18 mouse cellular contexts compared by ENCODE assay signal in genomic region chr9:108996411-108996810, GRCm38 (mm10). TPM values are rescaled to one million over a fixed set of nuclear protein-coding genes. Genes with fewer than 3 reads are reported as not detected.
DNase-seq lines count a peak whose midpoint lies in the region; ATAC-seq and TF ChIP-seq lines count a peak whose summit lies in the region.
"Had no signal": no experiment of that assay in that cellular context is flagged by ENCODE, and none has a peak within 500 bp of the region (broad histone marks: within the 10 kb centered on the region; RNA-seq: fewer than 3 reads in every experiment).

No protein-coding gene starts in this region.

- 41% methylated on average over 9 of the region's 9 CpGs for WGBS in kidney, adult 2 months

- intact Hi-C loops in left cerebral cortex, postnatal 10 days (cut with DNase I), result no loop called here

- peak overlapping the region; percentile 10 for H3K4me3 ChIP-seq in megakaryocyte, embryonic 14.5 days (replicated peaks)
- no peak overlapping the region for H3K4me3 ChIP-seq in kidney, adult 2 months (ENCODE audit: insufficient read depth, low read depth, low read length)
- no peak overlapping the region for H3K4me3 ChIP-seq in layer of hippocampus, adult 2 months
- H3K4me3 ChIP-seq: neural tube, embryonic 12.5 days; stomach, embryonic 15.5 days had no signal

- no peaks in the 10 kb centered on the region; the same call in 1 of the 2 replicates for H3K9me3 ChIP-seq in megakaryocyte, embryonic 14.5 days
- H3K9me3 ChIP-seq: neural tube, embryonic 12.5 days; stomach, embryonic 15.5 days had no signal

- no peak for TF ChIP-seq POLR2A in kidney, adult 2 months (IDR thresholded peaks at IDR 0.05; ENCODE audit: low read depth, low read length)

- peak overlapping the region; percentile 58 for H3K27ac ChIP-seq in kidney, adult 2 months (ENCODE audit: insufficient read depth, low read depth, low read length)
- H3K27ac ChIP-seq in layer of hippocampus, adult 2 months, result no peak overlapping the region
- H3K27ac ChIP-seq: hindbrain, embryonic 14.5 days; neural tube, embryonic 12.5 days had no signal

- peaks cover 88% of the 10 kb centered on the region for H3K4me1 ChIP-seq in megakaryocyte, embryonic 14.5 days
- peaks cover 9% of the 10 kb centered on the region for H3K4me1 ChIP-seq in kidney, adult 2 months (ENCODE audit: control insufficient read depth, insufficient read depth, low read length)

- TF ChIP-seq CTCF in kidney, adult 2 months (conservative IDR thresholded peaks at IDR 0.05; ENCODE audit: insufficient read depth, insufficient read length, low read depth, low read length), result no peak
- no peak for TF ChIP-seq CTCF in layer of hippocampus, adult 2 months (conservative IDR thresholded peaks at IDR 0.05)

- no peak for ATAC-seq in megakaryocyte, adult 5-6 weeks (ENCODE audit: poor library complexity, severe bottlenecking)
- ATAC-seq: forebrain, embryonic 16.5 days had no signal

- H3K27me3 ChIP-seq in megakaryocyte, embryonic 14.5 days (replicated peaks), result no peaks in the 10 kb centered on the region
- H3K27me3 ChIP-seq in kidney, adult 2 months (replicated peaks; ENCODE audit: control insufficient read depth, insufficient read depth, low read length), result no peaks in the 10 kb centered on the region
- H3K27me3 ChIP-seq: neural tube, embryonic 12.5 days; stomach, embryonic 15.5 days had no signal

- peak; percentile 88 for DNase-seq in kidney, adult 2 months
- peak; percentile 50 to 77 for DNase-seq in kidney, postnatal 4 days
- DNase-seq in yolk sac, embryonic 10.5 days (ENCODE audit: low spot score), result peak; percentile 76
- DNase-seq in layer of hippocampus, adult 2 months (ENCODE audit: low spot score in 2 of 2), result no peak
- no peak for DNase-seq in right cerebral cortex, postnatal 36 days (ENCODE audit: low spot score in 2 of 2)
- DNase-seq in left cerebral cortex, postnatal 10 days (ENCODE audit: extremely low spot score in 1 of 2, low spot score in 2 of 2), result no peak
- DNase-seq: cerebellum, postnatal 25 days; gastrocnemius, postnatal 10 days; heart, postnatal 10 days; thymus, postnatal 36 days had no signal

- peaks cover 7% of the 10 kb centered on the region for H3K36me3 ChIP-seq in megakaryocyte, embryonic 14.5 days (replicated peaks; ENCODE audit: low read length)
- H3K36me3 ChIP-seq in kidney, adult 2 months (ENCODE audit: control insufficient read depth, insufficient read depth, low read length), result no peaks in the 10 kb centered on the region
- H3K36me3 ChIP-seq: neural tube, embryonic 12.5 days; stomach, embryonic 15.5 days had no signal

RNA-seq across cellular contexts. Expression of gene Pfkfb4, which starts 4.8 kb away (rescaled TPM):
- 2.4 and 5.8 TPM in 2 replicates for polyA plus RNA-seq in megakaryocyte, embryonic 14.5 days (2012; ENCODE audit: insufficient read depth, low replicate concordance)
- total RNA-seq in megakaryocyte, adult 5-6 weeks (2015), result 19.3 and 22.4 TPM in 2 replicates
- 53.1 and 64.9 TPM in 2 replicates for total RNA-seq in megakaryocyte, adult 5-6 weeks (2017)
- polyA plus RNA-seq in kidney, adult 2 months (2012; rRNA removed), result 10.6 and 11.3 TPM in 2 replicates
- 10 to 100 TPM; 10.9 to 11.8 TPM for total RNA-seq in layer of hippocampus, adult 2 months (2021)
- 10 to 100 TPM; 19.2 to 25.8 TPM for total RNA-seq in left cerebral cortex, postnatal 10 days (2021)

RNA-seq across cellular contexts. Expression of gene Ucn2, which starts 10.6 kb away (rescaled TPM):
- polyA plus RNA-seq in megakaryocyte, embryonic 14.5 days (2012; ENCODE audit: insufficient read depth, low replicate concordance), result 0.18 TPM in 1 of 2 replicates, not detected in the other
- total RNA-seq in megakaryocyte, adult 5-6 weeks (2015), result not detected in 2 replicates
- not detected in 2 replicates for total RNA-seq in megakaryocyte, adult 5-6 weeks (2017)
- polyA plus RNA-seq in kidney, adult 2 months (2012; rRNA removed), result 0.11 and 0.18 TPM in 2 replicates
- total RNA-seq in layer of hippocampus, adult 2 months (2021), result not detected
- total RNA-seq in left cerebral cortex, postnatal 10 days (2021), result under 1 TPM; 0.30 to 0.49 TPM
- total RNA-seq: heart, postnatal 10 days; liver, adult 2 months; midbrain, postnatal 0 days had no signal
- polyA plus RNA-seq: forebrain, embryonic 16.5 days; liver, adult 2 months; midbrain, postnatal 0 days; neural tube, embryonic 12.5 days had no signal

RNA-seq across cellular contexts. Expression of gene Shisa5, which starts 42.0 kb away (rescaled TPM):
- polyA plus RNA-seq in megakaryocyte, embryonic 14.5 days (2012; ENCODE audit: insufficient read depth, low replicate concordance), result 375 and 575 TPM in 2 replicates
- 119 and 176 TPM in 2 replicates for total RNA-seq in megakaryocyte, adult 5-6 weeks (2015)
- total RNA-seq in megakaryocyte, adult 5-6 weeks (2017), result 453 and 632 TPM in 2 replicates
- polyA plus RNA-seq in kidney, adult 2 months (2012; rRNA removed), result 467 and 688 TPM in 2 replicates
- 10 to 100 TPM; 56.5 to 58.4 TPM for total RNA-seq in layer of hippocampus, adult 2 months (2021)
- 10 to 100 TPM; 46.2 to 56.7 TPM for total RNA-seq in left cerebral cortex, postnatal 10 days (2021)

RNA-seq across cellular contexts. Expression of gene Col7a1, which starts 43.0 kb away (rescaled TPM):
- polyA plus RNA-seq in megakaryocyte, embryonic 14.5 days (2012; ENCODE audit: insufficient read depth, low replicate concordance), result 0.36 and 2.2 TPM in 2 replicates
- total RNA-seq in megakaryocyte, adult 5-6 weeks (2015), result 0.20 and 0.93 TPM in 2 replicates
- 0.16 and 1.1 TPM in 2 replicates for total RNA-seq in megakaryocyte, adult 5-6 weeks (2017)
- polyA plus RNA-seq in kidney, adult 2 months (2012; rRNA removed), result 1.8 and 2.3 TPM in 2 replicates
- 1 to 10 TPM; 3.8 to 4.6 TPM for total RNA-seq in layer of hippocampus, adult 2 months (2021)
- 1 to 10 TPM; 5.2 to 6.1 TPM for total RNA-seq in left cerebral cortex, postnatal 10 days (2021)

RNA-seq across cellular contexts. Expression of gene Uqcrc1, which starts 60.0 kb away (rescaled TPM):
- 221 and 266 TPM in 2 replicates for polyA plus RNA-seq in megakaryocyte, embryonic 14.5 days (2012; ENCODE audit: insufficient read depth, low replicate concordance)
- total RNA-seq in megakaryocyte, adult 5-6 weeks (2015), result 81.6 and 86.0 TPM in 2 replicates
- 155 and 187 TPM in 2 replicates for total RNA-seq in megakaryocyte, adult 5-6 weeks (2017)
- 1,190 and 1,260 TPM in 2 replicates for polyA plus RNA-seq in kidney, adult 2 months (2012; rRNA removed)
- total RNA-seq in layer of hippocampus, adult 2 months (2021), result 100 to 1,000 TPM; 337 to 364 TPM
- total RNA-seq in left cerebral cortex, postnatal 10 days (2021), result 100 to 1,000 TPM; 394 to 398 TPM

Comparison
In these comparisons a context has a peak if more than half of its experiments do, and no peak if none do; other contexts are left out.
1. DNase-seq: peak in kidney, adult 2 months (single experiment), kidney, postnatal 4 days (2 of 2) and yolk sac, embryonic 10.5 days (single experiment); none in layer of hippocampus, adult 2 months (0 of 2), right cerebral cortex, postnatal 36 days (0 of 2) and left cerebral cortex, postnatal 10 days (0 of 2).